Mouse (Mus musculus) lung, embryonic 14.5 days (tissue): ENCODE data around the gene D16Ertd472e. TPM values are rescaled to one million over a fixed set of nuclear protein-coding genes. Genes with fewer than 3 reads are reported as not detected.

Experiments
- ATAC-seq: fragments of 200-750 bp; cut with Nextera tagmentation; 2 replicates; pipeline ENCODE4 v1.8.0; 2017; ENCODE audit warnings: mild to moderate bottlenecking, moderate TSS enrichment, moderate library complexity; ENCODE audit not compliant: insufficient read depth
- DNase-seq: peaks from one replicate; pipeline ENCODE4 v3.0.0-alpha.2; 2015
- H3K27ac ChIP-seq: fragments of 300-500 bp; sonication (generic); 2 replicates; pipeline ENCODE4 v1.5.1; 2014; ENCODE audit warnings: low read depth, mild to moderate bottlenecking, moderate library complexity
- H3K27me3 ChIP-seq: fragments of 300-500 bp; sonication (generic); 2 replicates; pipeline ENCODE4 v1.6.1; 2014; ENCODE audit warnings: low read length, control low read depth; ENCODE audit not compliant: insufficient read depth
- H3K36me3 ChIP-seq: fragments of 300-500 bp; sonication (generic); 2 replicates; pipeline ENCODE4 v1.6.1; 2014; ENCODE audit warnings: control low read depth; ENCODE audit not compliant: insufficient read depth
- H3K4me1 ChIP-seq: fragments of 300-500 bp; sonication (generic); 2 replicates; pipeline ENCODE4 v1.6.1; 2014; ENCODE audit warnings: antibody characterized with exemption, control low read depth; ENCODE audit not compliant: insufficient read depth
- H3K4me2 ChIP-seq: fragments of 300-500 bp; sonication (generic); 2 replicates; pipeline ENCODE4 v1.6.1; 2014; ENCODE audit warnings: mild to moderate bottlenecking
- H3K4me3 ChIP-seq: fragments of 300-500 bp; sonication (generic); 2 replicates; pipeline ENCODE4 v1.5.1; 2014; ENCODE audit warnings: low read depth, low read length
- H3K9ac ChIP-seq: fragments of 300-500 bp; sonication (generic); 2 replicates; pipeline ENCODE4 v1.6.1; 2014
- H3K9me3 ChIP-seq: fragments of 300-500 bp; sonication (generic); 2 replicates; pipeline ENCODE4 v1.6.1; 2016; ENCODE audit warnings: low read depth, low read length, control low read depth
- CTCF ChIP-seq: IDR thresholded peaks from 2 replicates; pipeline ENCODE4 v1.5.1; 2016; ENCODE audit warnings: antibody characterized with exemption, low read depth
- WGBS: fragments of 180-500 bp; shearing (Covaris S2); extraction: QIAGEN DNeasy Blood & Tissue Kit; methylation state at CpG from one replicate; pipeline ENCODE4 v1.1.7; 2014; 5-methylcytosine and 5-hydroxymethylcytosine counted together
- polyA plus RNA-seq: library from polyadenylated mRNA; unstranded; fragments of >200 nt; fragmentation: Nextera tagmentation; extraction: Ambion mirVana; gene quantifications from 2 replicates; pipeline ENCODE4 v1.2.1, GENCODE M21; 2014

D16Ertd472e gene
- polyA plus RNA-seq, 1 experiment from 2014 or later: 20.3 TPM

DNA sequence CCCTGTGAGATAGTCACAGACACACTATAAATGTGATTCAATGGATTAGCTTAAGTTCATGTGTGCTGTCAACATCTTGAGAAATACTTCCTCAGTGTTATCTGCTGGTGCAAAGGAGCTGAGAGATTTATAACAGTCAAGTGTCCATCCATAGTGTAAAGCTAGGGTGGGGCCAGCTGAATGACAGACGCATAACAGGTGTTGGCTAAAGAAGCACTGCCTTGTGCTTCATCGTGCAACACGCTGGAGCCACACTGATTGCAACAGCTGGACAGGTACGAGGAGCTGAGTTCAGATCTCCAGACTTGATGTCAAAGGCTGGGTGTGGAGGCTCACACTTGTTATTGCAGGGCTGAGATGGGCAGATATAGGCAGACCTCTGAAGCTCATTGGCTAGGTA is 7.5 kb upstream of the D16Ertd472e start:
- Histone ChIP-seq H3K36me3 (no peaks in the 10 kb centered on the region), H3K4me3 (no peak overlapping the region), H3K27me3 (no peaks in the 10 kb centered on the region), H3K9ac (no peak overlapping the region), H3K4me1 (no peaks in the 10 kb centered on the region), H3K9me3 (no peaks in the 10 kb centered on the region), H3K4me2 (no peak overlapping the region), H3K27ac (no peak overlapping the region)
- WGBS: 81% methylated on average over 4 of the region's 4 CpGs
- DNase-seq (no peak), ATAC-seq (no peak)
- no peak for TF ChIP-seq CTCF

- TF ChIP-seq CTCF: no peak
- ATAC-seq: no peak
- no peak overlapping the region for H3K4me3 ChIP-seq
- no peaks in the 10 kb centered on the region for H3K27me3 ChIP-seq
- no peak overlapping the region for H3K27ac ChIP-seq
- H3K9me3 ChIP-seq: no peaks in the 10 kb centered on the region
- no peak overlapping the region for H3K9ac ChIP-seq
- 90% methylated on average over 7 of the region's 7 CpGs for WGBS
- H3K4me1 ChIP-seq: no peaks in the 10 kb centered on the region
- no peak for DNase-seq
- H3K4me2 ChIP-seq: no peak overlapping the region
- H3K36me3 ChIP-seq: no peaks in the 10 kb centered on the region
These were observed 3.9 kb upstream of the D16Ertd472e start for GRCm38 (mm10) chr16:78580387-78580786.

GRCm38 (mm10) chr16:78579386-78579785 is 2.9 kb upstream of the D16Ertd472e start:
- DNase-seq (no peak), ATAC-seq (no peak)
- no peak overlapping the region for H3K27ac ChIP-seq
- H3K4me3 ChIP-seq: no peak overlapping the region
- no peak overlapping the region for H3K9ac ChIP-seq
- no peak overlapping the region for H3K4me2 ChIP-seq
- WGBS: 88% methylated on average over 4 of the region's 4 CpGs
- H3K4me1 ChIP-seq: peaks cover 3% of the 10 kb centered on the region
- H3K9me3 ChIP-seq: no peaks in the 10 kb centered on the region
- TF ChIP-seq CTCF: no peak
- H3K36me3 ChIP-seq: no peaks in the 10 kb centered on the region
- no peaks in the 10 kb centered on the region for H3K27me3 ChIP-seq

- peak overlapping the region; percentile 73 for H3K4me2 ChIP-seq
- peaks cover 6% of the 10 kb centered on the region for H3K4me1 ChIP-seq
- H3K9me3 ChIP-seq: no peaks in the 10 kb centered on the region
- peak overlapping the region; percentile 86 for H3K9ac ChIP-seq
- ATAC-seq (peak; percentile 28), DNase-seq (peak; percentile 68)
- H3K4me3 ChIP-seq: peak overlapping the region; percentile 74
- 13% methylated on average over 14 of the region's 14 CpGs for WGBS
- H3K27me3 ChIP-seq: no peaks in the 10 kb centered on the region
- peak overlapping the region; percentile 94 for H3K27ac ChIP-seq
- no peak for TF ChIP-seq CTCF
- H3K36me3 ChIP-seq: no peaks in the 10 kb centered on the region
These were observed 670 bp upstream of the D16Ertd472e start for GRCm38 (mm10) chr16:78577085-78577671.

DNA sequence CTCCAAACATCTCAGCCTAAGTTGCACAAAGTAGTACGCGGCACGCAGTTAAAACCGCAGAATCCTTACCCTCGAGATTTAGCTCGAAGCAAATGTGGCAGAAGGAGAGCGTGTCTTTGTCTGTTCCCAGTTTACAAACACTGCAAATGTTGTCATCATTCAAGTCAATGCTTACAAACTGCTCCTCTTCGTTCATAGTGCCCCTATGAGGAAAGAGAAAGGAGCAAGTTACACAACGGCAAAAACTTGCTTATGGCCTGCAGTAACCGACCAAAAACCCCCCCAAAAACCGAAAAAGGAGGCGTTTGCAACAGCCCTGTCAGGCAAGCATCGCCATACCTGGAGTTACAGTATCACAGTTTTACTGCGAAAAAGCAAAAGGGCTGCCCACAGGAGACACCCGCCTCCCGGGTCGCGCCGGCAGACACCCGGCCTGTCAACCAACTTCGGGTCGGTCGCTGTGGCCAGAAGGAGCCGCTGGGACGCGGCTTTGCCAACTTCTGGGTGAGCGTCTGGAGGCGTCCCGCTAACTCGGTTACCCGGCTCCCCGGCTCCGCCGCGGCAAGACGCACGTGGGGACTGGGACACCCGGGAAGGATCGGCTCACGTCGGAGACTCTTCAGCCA is 543 bp downstream of the D16Ertd472e start:
- TF ChIP-seq CTCF: no peak
- Histone ChIP-seq H3K9me3 (no peaks in the 10 kb centered on the region), H3K4me3 (peak overlapping the region; percentile 74), H3K27ac (peak overlapping the region; percentile 94), H3K9ac (peak overlapping the region; percentile 86), H3K4me1 (peaks cover 6% of the 10 kb centered on the region), H3K4me2 (peak overlapping the region; percentile 73), H3K36me3 (no peaks in the 10 kb centered on the region), H3K27me3 (no peaks in the 10 kb centered on the region)
- WGBS: under 1% methylated on average over 41 of the region's 41 CpGs
- ATAC-seq (peak; percentile 68), DNase-seq (peak; percentile 78)

DNA sequence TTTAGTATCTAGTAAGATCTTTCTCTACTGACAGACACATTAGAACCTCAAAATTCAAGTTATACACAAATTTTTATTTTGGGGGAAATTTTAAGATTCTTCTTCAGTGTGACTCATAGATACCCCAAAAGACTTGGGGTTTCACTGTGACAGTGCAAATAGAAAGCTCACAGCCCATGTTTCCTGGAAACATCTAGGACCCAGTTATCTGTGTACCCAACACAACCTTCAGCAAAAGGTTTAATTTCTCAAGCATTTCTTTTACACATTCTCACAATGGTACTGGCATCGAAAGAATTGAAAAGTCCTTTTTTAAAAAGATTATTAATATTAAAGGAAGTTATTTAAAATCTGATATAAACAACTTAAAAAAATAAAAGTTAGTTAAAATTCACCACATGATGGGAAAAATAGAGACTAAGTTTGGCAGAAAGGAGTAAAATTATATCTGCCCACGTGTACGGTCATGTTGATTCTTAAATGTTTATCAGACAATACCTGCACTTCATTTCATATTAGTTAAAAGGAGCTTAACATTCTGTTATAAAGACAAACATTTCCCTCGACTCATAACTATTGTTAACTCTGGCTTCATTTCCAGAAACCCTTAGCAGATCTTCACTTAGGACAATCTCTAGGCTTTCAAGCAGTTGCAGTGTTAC is 1.2 kb downstream of the D16Ertd472e start:
- Histone ChIP-seq H3K27ac (peak overlapping the region; percentile 94; the same call in 1 of the 2 replicates), H3K36me3 (no peaks in the 10 kb centered on the region), H3K27me3 (no peaks in the 10 kb centered on the region), H3K4me1 (peaks cover 6% of the 10 kb centered on the region), H3K4me2 (peak overlapping the region; percentile 73), H3K4me3 (peak overlapping the region; percentile 74), H3K9me3 (no peaks in the 10 kb centered on the region), H3K9ac (peak overlapping the region; percentile 86)
- no peak for DNase-seq
- ATAC-seq: no peak
- no peak for TF ChIP-seq CTCF
- 19% methylated on average over 4 of the region's 4 CpGs for WGBS

DNA sequence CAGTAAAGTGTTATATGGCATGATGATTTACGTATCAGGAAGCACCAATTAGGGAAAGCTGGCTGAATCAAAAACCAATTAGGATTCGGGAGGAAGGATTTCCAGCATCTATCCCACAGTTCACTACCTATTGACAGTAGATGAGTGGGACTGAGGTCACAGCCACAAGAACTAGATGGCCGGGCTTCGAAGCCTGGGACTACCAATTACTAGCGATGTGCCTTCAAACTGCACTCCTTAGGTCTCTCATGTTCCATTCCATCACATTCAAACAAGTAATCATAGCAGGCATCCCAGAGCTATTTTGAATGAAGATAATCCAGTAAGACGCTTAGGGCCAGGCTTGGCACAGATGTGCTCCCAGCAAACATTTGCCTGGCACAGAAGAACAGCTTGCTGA is 2.3 kb downstream of the D16Ertd472e start:
- no peaks in the 10 kb centered on the region for H3K36me3 ChIP-seq
- H3K4me2 ChIP-seq: peak overlapping the region; percentile 73
- WGBS: 46% methylated on average over 6 of the region's 6 CpGs
- ATAC-seq: no peak
- no peak overlapping the region for H3K27ac ChIP-seq
- H3K27me3 ChIP-seq: no peaks in the 10 kb centered on the region
- DNase-seq: no peak
- H3K4me3 ChIP-seq: peak overlapping the region; percentile 74
- 0 out of 2 replicates have a peak overlapping the region, but pooled peaks have one; percentile 30 for H3K9ac ChIP-seq
- TF ChIP-seq CTCF: no peak
- peaks cover 6% of the 10 kb centered on the region for H3K4me1 ChIP-seq
- no peaks in the 10 kb centered on the region for H3K9me3 ChIP-seq
